Mouse (Mus musculus): ENCODE data around the gene Evpl.
"Not testable (repeated sequence)": the region's sequence is repeated elsewhere in the genome, so short reads cannot be mapped to it uniquely, and the experiment has no call there.

Evpl gene

DNA sequence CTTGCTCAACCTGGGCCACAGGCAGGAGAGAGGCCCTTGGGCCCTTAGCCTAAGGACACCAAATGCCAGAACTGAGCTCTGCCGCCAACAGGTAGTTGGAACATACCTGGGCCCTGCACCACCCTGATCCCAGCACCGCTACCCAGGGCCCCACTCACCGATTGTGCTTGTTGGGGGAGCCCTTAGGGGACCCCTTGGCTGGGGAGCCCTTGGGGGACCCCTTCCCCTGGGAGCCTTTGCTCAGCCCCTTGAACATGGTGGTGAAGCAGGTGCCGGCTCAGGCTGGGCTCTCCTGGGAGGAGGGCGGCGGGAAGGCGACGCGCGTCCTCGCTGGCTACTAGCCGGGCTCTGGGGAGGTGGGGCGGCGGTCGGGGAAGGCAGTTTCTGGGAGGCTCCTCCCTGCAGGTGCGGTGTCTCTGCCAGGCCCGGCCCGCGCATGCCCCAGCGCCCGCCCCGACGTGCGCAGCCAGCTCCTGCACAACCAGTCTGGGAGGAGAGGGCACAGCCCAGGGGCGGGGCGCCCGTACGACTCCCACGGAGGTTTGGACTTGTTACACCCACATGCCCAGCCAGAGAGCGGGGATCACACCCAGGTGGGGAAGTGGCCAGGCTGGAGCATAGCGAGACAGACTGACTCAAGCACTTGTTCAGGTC lies at the start of gene Evpl:
TSS of gene Evpl (minus strand) at position 336 of the 654 bp plus-strand sequence.
- DNase-seq (ENCODE audit: low spot score in 2 of 2) = no peak

- no peak for DNase-seq (ENCODE audit: low spot score in 2 of 2)
Observed at GRCm38 (mm10) chr11:116287351-116287750, 49.5 kb upstream of the Evpl start.

GRCm38 (mm10) chr11:116285770-116286191 lies 47.9 kb upstream of the Evpl start:
- DNase-seq (ENCODE audit: low spot score in 2 of 2) = peak in 1 of 2 experiments; percentile 29

DNA sequence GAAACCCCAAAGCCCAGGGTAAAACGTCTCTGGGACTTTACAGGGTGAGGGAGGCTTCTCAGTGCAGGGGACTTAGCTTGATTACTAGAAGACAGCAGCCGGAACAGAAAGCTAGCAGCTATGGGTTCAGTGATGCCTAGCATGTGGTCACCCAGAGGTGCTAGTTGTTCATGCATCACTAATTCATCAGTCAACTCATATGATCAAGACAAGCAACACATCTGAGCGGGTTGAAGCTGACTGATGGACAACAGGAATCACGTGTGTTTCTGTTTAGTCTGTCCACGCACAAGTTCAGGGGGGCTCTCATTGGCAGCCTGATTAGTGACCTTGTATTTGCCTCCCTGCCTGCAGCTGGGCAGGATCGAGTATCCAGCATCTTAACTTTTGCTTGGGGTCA lies 46.1 kb upstream of the Evpl start:
- DNase-seq (ENCODE audit: low spot score in 2 of 2) = no peak

DNA sequence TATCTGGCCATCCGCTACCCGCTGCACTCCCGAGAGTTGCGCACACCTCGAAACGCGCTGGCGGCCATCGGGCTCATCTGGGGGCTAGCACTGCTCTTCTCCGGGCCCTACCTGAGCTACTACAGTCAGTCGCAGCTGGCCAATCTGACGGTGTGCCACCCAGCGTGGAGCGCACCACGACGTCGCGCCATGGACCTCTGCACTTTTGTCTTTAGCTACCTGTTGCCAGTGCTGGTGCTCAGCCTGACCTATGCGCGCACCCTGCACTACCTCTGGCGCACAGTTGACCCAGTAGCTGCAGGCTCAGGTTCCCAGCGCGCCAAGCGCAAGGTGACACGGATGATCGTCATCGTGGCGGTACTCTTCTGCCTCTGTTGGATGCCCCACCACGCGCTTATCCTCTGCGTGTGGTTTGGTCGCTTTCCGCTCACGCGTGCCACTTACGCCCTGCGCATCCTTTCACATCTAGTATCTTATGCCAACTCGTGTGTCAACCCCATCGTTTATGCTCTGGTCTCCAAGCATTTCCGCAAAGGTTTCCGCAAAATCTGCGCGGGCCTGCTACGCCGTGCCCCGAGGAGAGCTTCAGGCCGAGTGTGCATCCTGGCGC lies 45.1 kb upstream of the Evpl start:
- no peak for DNase-seq (ENCODE audit: low spot score in 2 of 2)

GRCm38 (mm10) chr11:116282089-116282488 lies 44.2 kb upstream of the Evpl start:
- DNase-seq (ENCODE audit: low spot score in 2 of 2) = no peak

DNA sequence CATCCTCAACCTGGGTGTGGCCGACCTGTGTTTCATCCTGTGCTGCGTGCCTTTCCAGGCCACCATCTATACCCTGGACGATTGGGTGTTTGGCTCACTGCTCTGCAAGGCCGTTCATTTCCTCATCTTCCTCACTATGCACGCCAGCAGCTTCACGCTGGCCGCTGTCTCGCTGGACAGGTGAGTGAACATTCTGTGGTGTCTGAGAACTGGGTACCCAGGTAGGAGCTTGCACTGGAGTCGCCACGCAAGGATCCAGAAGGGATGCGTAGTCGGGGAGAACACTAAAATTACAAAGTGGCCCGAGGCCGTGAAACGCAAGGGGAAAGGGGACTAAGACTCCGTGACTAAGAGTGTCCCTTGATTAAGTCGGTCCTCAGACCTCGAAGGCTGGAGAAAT lies 43.8 kb upstream of the Evpl start:
- no peak for DNase-seq (ENCODE audit: low spot score in 2 of 2)

DNA sequence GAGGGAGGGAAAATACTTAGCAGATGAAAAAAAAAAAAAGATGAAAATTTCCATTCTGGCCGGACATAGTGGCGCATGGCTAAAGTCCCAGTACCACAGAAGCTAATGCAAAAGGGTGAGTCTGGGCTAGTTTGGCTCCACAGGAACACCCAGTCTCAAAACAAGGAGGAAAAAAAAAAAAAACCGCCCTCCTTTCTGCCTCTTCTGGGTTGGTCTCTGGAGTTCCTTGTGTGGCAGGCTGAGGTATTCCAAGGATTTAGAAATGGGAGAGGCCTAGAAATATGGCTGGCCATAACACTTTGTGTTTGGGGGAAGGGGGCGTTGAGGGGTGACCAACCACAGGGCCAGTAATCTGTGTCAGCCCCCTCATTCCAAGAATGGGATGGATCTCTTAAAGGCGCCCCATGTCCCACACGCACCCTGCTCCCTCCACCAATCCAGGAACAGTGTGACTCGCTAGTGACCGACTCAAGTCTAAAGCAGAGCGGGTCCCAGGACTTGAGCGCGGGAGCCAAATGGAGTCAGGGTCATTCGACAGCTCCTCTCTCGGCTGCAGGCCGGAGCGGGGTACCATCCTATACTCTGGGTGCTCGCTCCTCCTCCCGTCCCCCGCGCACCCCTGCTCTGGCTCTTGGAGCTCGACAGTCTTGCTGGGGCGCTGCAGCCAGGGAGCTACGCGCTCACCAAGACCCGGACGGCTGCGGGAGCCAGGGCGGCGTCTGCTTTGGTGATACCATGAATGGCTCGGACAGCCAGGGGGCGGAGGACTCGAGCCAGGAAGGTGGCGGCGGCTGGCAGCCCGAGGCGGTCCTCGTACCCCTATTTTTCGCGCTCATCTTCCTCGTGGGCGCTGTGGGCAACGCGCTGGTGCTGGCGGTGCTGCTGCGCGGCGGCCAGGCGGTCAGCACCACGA lies 43.1 kb upstream of the Evpl start, which contains the start of gene Galr2:
TSS of gene Galr2 (plus strand) at position 189 of the 913 bp plus-strand sequence.
- no peak for DNase-seq (ENCODE audit: low spot score in 2 of 2)

- DNase-seq (ENCODE audit: low spot score in 2 of 2) = not testable (repeated sequence)
Observed at GRCm38 (mm10) chr11:116277184-116277583, 39.3 kb upstream of the Evpl start.

- peak; percentile 81 to 89 for DNase-seq (ENCODE audit: low spot score in 2 of 2)
Observed at GRCm38 (mm10) chr11:116274045-116274666, 36.3 kb upstream of the Evpl start, which contains the start of gene Srp68. Gene Srp68 (minus strand): TSS chr11:116274217.

DNA sequence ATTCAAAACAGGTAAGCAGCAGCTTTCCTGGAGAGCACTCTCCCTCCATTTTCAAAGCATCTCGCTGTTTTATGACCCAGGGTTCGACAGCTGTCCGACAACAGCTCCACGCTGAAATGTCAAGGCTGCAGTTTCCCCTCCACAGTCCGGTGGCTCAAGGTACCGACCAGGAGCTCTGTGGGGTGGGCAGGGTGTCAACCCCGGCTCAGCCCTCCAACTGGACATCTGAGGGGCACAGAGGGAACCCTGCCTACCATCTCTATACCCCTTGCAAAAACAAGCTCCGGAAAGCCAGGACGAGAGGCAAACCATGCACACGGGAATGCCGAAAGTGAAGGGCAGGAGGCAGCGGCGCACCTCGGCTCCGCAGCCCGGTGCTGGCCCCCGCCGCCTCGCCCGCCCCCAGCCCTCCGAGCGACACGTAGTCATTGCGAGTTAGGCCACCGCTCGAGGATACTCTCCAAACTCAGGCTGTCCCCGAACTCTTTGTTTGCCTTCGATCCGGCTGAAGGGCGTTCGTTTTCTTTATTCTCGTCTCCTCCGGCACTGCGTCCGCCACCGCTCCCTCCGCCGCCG lies 35.7 kb upstream of the Evpl start:
- no peak for DNase-seq (ENCODE audit: low spot score in 2 of 2)

DNA sequence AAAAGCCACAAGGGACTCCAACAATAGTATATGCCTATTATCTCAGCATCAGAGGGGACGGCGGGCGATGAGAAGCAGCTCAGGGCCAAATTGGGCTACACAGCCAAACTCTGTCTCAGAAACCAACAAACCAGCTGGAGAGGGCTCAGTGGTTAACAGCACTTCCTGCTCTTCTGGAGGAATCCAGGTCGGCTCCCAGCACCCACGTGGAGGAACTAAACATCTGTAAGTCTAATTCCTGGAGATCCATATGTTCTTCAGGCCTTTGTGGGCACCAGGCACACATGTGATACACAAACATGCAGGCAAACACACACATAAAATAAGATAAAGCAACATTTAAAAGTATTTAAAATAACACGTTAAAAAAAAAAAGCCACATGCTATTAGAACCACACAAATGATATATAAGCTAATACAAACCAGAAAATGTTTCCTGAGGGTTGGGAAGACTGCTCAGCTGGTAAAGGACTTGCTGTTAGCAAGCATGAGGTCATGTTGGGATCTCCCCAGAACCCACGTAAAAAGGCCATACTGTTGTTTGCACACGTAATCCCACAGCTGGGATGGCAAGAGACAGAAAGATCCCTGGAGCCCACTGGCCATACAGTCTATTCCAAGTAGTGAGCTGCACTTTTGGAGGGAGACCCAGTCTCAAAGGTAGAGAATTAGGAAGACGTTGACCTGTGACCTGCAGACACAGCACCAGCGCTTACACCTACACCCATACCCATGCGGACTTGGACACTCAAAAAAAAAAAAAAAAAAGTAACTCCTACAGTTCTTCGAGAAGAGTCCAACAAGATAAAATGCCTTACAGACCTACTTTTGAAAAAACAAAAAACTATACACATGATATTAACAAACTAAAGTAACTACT lies 35.0 kb upstream of the Evpl start:
- no peak for DNase-seq (ENCODE audit: low spot score in 2 of 2)

DNA sequence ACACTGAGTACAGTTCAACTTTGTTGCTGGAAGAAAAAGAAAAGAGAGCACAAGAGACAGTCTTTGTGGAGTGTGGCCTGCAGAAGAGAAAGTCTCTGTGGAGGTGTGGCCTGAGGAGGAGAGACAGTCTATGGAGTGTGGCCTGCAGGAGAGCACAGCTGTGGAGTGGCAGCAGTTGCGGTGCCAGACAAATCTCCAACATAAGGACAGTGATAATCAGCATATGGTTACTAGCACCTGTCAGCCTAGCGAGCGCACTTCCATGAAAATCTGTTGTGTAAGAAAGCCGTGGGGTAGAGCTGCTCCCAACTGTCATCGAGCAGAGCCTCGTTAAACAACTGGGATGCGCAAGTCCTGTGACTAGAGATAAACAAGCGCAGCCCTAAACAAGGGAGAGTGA lies 31.7 kb upstream of the Evpl start:
- DNase-seq (ENCODE audit: low spot score in 2 of 2) = no peak

GRCm38 (mm10) chr11:116268313-116268712 lies 30.4 kb upstream of the Evpl start:
- DNase-seq (ENCODE audit: low spot score in 2 of 2) = no peak

DNA sequence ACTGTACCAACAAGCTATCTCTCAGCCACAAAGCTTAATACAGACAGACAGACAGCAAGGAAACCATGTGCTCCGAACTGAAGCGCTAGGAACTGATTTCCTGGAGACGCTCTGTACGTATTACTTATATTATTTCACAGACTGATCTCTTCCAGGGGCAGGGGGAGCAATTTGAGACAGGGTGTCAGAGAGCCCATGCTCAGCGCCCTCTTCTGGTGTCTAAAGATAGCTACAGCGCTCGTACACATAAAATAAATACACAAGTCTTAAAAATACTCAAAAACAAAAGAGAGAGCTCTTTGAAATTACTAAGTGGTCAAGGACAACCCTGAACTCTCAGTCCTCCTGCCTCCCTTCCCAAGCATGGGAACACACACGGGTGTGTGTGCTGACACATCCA lies 29.8 kb upstream of the Evpl start:
- DNase-seq (ENCODE audit: low spot score in 2 of 2) = no peak

GRCm38 (mm10) chr11:116265850-116266249 lies 28.0 kb upstream of the Evpl start:
- no peak for DNase-seq (ENCODE audit: low spot score in 2 of 2)

GRCm38 (mm10) chr11:116265352-116265751 lies 27.5 kb upstream of the Evpl start:
- no peak for DNase-seq (ENCODE audit: low spot score in 2 of 2)

DNA sequence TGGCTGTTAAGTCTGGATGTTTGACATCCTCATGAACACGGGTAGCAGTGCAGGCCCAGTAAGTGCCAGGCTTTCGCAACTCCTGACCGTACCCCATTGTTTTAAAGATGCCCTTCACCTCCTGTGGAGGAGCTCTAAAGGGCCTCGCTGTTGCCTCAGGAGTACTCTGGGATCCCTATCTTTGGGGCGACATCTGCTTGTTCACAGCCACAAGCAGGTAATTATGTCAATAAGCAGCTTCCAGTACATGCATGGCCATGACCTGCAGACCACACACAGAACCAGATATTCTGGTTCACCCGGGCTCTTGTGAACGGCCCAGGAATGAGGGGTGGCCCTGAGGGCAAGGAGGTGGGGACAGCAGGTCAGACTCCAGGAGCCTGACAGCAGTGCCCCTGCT lies 22.4 kb upstream of the Evpl start:
- no peak for DNase-seq (ENCODE audit: low spot score in 2 of 2)

DNA sequence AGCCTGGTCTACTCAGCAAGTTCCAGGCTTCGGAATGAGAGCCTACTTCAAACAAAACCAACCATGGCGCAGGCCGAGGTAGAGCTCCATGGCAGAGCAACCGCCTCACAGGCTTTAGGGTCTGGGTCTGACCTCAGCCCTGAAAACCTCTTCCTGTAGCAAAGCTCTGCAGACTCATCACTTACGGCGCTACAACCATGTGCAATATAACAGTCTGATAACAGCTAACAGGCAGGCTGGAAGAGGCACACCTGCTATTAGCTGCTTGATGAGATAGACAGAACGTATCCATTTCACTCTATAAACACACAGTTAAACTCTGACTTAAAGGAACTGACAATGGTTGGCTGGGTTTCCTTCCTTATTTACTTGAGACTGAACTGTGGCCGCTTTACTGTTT lies 21.6 kb upstream of the Evpl start:
- DNase-seq (ENCODE audit: low spot score in 2 of 2) = no peak

DNA sequence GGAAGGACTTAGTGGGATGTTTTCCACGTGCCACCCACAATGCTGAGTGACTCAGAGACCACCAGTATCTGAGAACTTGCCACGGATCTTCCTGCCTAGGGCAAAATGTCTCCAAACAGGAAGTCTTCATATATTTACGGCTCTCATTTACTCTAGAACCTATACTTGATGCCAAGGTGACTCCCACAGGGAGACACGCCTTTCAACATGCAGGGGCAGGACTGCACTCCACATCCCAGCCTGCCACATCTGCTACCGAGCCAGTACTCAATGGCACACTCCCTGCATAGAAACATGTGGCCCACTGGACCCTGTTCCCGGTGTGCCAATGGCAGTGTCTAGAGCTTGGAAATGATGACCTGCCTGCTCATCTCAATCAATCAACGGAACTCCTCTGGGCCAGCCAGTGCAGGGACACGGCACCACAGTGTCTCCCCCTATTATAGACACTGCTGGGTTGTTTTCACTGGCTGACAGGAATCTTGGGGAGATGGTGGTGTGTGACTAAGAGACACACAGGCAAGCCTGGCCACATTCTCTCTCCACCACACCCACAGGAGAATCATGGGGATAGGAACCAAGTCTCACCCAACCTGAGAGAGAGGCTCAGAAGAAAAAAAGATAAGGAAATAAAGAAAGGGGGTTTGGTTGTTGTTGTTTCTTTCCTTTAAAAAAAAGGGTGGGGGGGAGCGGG lies 18.3 kb upstream of the Evpl start:
- DNase-seq (ENCODE audit: low spot score in 2 of 2) = no peak

Data from cerebellum, postnatal 4 days (tissue).